Mouse (Mus musculus) CH12.LX (cell line): ENCODE results near the gene Tyms. TPM values are rescaled to one million over a fixed set of nuclear protein-coding genes. Genes with fewer than 3 reads are reported as not detected.

Experiments
- DNase-seq: peaks from one replicate; pipeline ENCODE4 v3.0.0-alpha.2; 2013; ENCODE audit errors: extremely low read depth
- H3K27ac ChIP-seq: 2 replicates; pipeline ENCODE4 v1.5.1; 2012; ENCODE audit warnings: low read depth, mild to moderate bottlenecking, control low read depth, moderate library complexity; ENCODE audit not compliant: insufficient read depth
- H3K27me3 ChIP-seq: replicated peaks from 2 replicates; pipeline ENCODE3; 2012; ENCODE audit warnings: inconsistent platforms
- H3K36me3 ChIP-seq, 2 experiments: replicated peaks in 1 of 2; 2 replicates each; pipeline versions ENCODE3 to v1.6.1; 2012; ENCODE audit warnings: inconsistent platforms in 1 of 2, low read length in 1 of 2, mild to moderate bottlenecking in 1 of 2, mixed read lengths in 1 of 2, moderate library complexity in 1 of 2; ENCODE audit not compliant: control insufficient read depth in 1 of 2, insufficient read depth in 1 of 2
- H3K4me1 ChIP-seq, 2 experiments: 2 replicates each; pipeline ENCODE4 v1.6.1; 2012; ENCODE audit warnings: inconsistent platforms in 1 of 2, moderate library complexity in 1 of 2; ENCODE audit not compliant: insufficient read depth in 2 of 2, control insufficient read depth in 1 of 2
- H3K4me2 ChIP-seq: 2 replicates; pipeline ENCODE4 v1.6.1; 2012; ENCODE audit warnings: low read depth, mild to moderate bottlenecking, control low read depth; ENCODE audit not compliant: poor library complexity, insufficient read depth, severe bottlenecking
- H3K4me3 ChIP-seq, 3 experiments: fragments of 150-350 bp in 1 of 3; sonication (generic) in 1 of 3; replicated peaks in 1 of 3; 2 replicates each; pipeline versions ENCODE3 to v1.5.1; 2011 to 2012; ENCODE audit warnings: low read depth in 2 of 3, low read length in 2 of 3, mild to moderate bottlenecking in 2 of 3, moderate library complexity in 2 of 3, control low read depth in 1 of 3, improper control_type of control experiment in 1 of 3, inconsistent platforms in 1 of 3, mixed read lengths in 1 of 3; ENCODE audit not compliant: poor library complexity in 1 of 3
- H3K79me2 ChIP-seq: replicated peaks from 2 replicates; pipeline ENCODE4 v1.6.1; 2012; ENCODE audit warnings: mild to moderate bottlenecking, moderate library complexity; ENCODE audit not compliant: control insufficient read depth, poor library complexity, insufficient read depth, severe bottlenecking; ENCODE audit errors: extremely low read depth
- H3K9ac ChIP-seq: 2 replicates; pipeline ENCODE4 v1.6.1; 2012; ENCODE audit warnings: low read depth, mild to moderate bottlenecking, control low read depth, moderate library complexity; ENCODE audit not compliant: insufficient read depth
- H3K9me3 ChIP-seq: replicated peaks from 2 replicates; pipeline ENCODE3; 2012; ENCODE audit warnings: low read length, inconsistent platforms, mixed read lengths
- BHLHE40 ChIP-seq: IDR thresholded peaks from 2 replicates; pipeline ENCODE4 v1.6.1; 2011; ENCODE audit warnings: mild to moderate bottlenecking, low read depth, low read length, improper control_type of control experiment
- CHD1 ChIP-seq: IDR thresholded peaks from 2 replicates; pipeline ENCODE4 v1.6.1; 2012; ENCODE audit warnings: low read depth, low read length, improper control_type of control experiment, inconsistent platforms
- CHD2 ChIP-seq: IDR thresholded peaks from 2 replicates; pipeline ENCODE4 v1.6.1; 2011; ENCODE audit warnings: low read length, improper control_type of control experiment
- CTCF ChIP-seq, 2 experiments: IDR thresholded peaks in 1 of 2; conservative IDR thresholded peaks in 1 of 2; 2 replicates each; pipeline ENCODE4 v1.5.1; 2011 to 2012; ENCODE audit warnings: low read depth in 2 of 2, low read length in 2 of 2, improper control_type of control experiment in 1 of 2, inconsistent platforms in 1 of 2, mild to moderate bottlenecking in 1 of 2, moderate library complexity in 1 of 2
- ETS1 ChIP-seq: conservative IDR thresholded peaks from 2 replicates; pipeline ENCODE4 v1.6.1; 2012; ENCODE audit warnings: low read depth, mild to moderate bottlenecking, inconsistent platforms, low read length, improper control_type of control experiment, moderate library complexity
- GABPA ChIP-seq: IDR thresholded peaks from 2 replicates; pipeline ENCODE4 v1.6.1; 2012; ENCODE audit warnings: low read depth, low read length, improper control_type of control experiment, inconsistent platforms; ENCODE audit not compliant: insufficient replicate concordance
- HCFC1 ChIP-seq: IDR thresholded peaks from 2 replicates; pipeline ENCODE4 v1.6.1; 2012; ENCODE audit warnings: low read depth, mild to moderate bottlenecking, inconsistent platforms, low read length, improper control_type of control experiment
- IRF4 ChIP-seq: IDR thresholded peaks from 2 replicates; pipeline ENCODE4 v1.6.1; 2014; ENCODE audit warnings: low read depth, mild to moderate bottlenecking, inconsistent platforms, low read length, improper control_type of control experiment
- JUN ChIP-seq: IDR thresholded peaks from 2 replicates; pipeline ENCODE4 v1.6.1; 2011; ENCODE audit warnings: low read depth, mild to moderate bottlenecking, low read length, improper control_type of control experiment, moderate library complexity; ENCODE audit not compliant: insufficient read depth
- MAFK ChIP-seq: IDR thresholded peaks from 2 replicates; pipeline ENCODE4 v1.6.1; 2011; ENCODE audit warnings: low read length, improper control_type of control experiment; ENCODE audit not compliant: insufficient replicate concordance
- MAX ChIP-seq: IDR thresholded peaks from 2 replicates; pipeline ENCODE4 v1.6.1; 2011; ENCODE audit warnings: low read length, improper control_type of control experiment
- MAZ ChIP-seq: IDR thresholded peaks from 2 replicates; pipeline ENCODE4 v1.6.1; 2012; ENCODE audit warnings: low read depth, mild to moderate bottlenecking, inconsistent platforms, low read length, improper control_type of control experiment, moderate library complexity
- MEF2A ChIP-seq: IDR thresholded peaks from 2 replicates; pipeline ENCODE4 v1.6.1; 2014; ENCODE audit warnings: low read depth, mild to moderate bottlenecking, inconsistent platforms, low read length, improper control_type of control experiment, borderline replicate concordance
- MXI1 ChIP-seq: IDR thresholded peaks from 2 replicates; pipeline ENCODE4 v1.6.1; 2011; ENCODE audit warnings: mild to moderate bottlenecking, low read depth, low read length, improper control_type of control experiment
- MYC ChIP-seq: IDR thresholded peaks from 2 replicates; pipeline ENCODE4 v1.6.1; 2011; ENCODE audit warnings: low read depth, mild to moderate bottlenecking, improper control_type of control experiment, low read length
- NRF1 ChIP-seq: IDR thresholded peaks from 2 replicates; pipeline ENCODE4 v1.6.1; 2014; ENCODE audit warnings: low read depth, mild to moderate bottlenecking, inconsistent platforms, low read length, improper control_type of control experiment, moderate library complexity
- PAX5 ChIP-seq: IDR thresholded peaks from 2 replicates; pipeline ENCODE4 v1.6.1; 2012; ENCODE audit warnings: low read length, inconsistent platforms, mixed read lengths
- POLR2A ChIP-seq: IDR thresholded peaks from 2 replicates; pipeline ENCODE4 v1.6.1; 2011; ENCODE audit warnings: low read depth, mild to moderate bottlenecking, improper control_type of control experiment, low read length
- RCOR1 ChIP-seq: conservative IDR thresholded peaks from 2 replicates; pipeline ENCODE4 v1.6.1; 2012; ENCODE audit warnings: low read depth, mild to moderate bottlenecking, inconsistent platforms, low read length, improper control_type of control experiment
- SIN3A ChIP-seq: IDR thresholded peaks from 2 replicates; pipeline ENCODE4 v1.6.1; 2012; ENCODE audit warnings: low read length, improper control_type of control experiment, inconsistent platforms
- SMC3 ChIP-seq: IDR thresholded peaks from 2 replicates; pipeline ENCODE4 v1.6.1; 2011; ENCODE audit warnings: low read depth, low read length, improper control_type of control experiment
- TBP ChIP-seq: conservative IDR thresholded peaks from 2 replicates; pipeline ENCODE4 v1.6.1; 2011; ENCODE audit warnings: low read depth, low read length, improper control_type of control experiment
- UBTF ChIP-seq: IDR thresholded peaks from 2 replicates; pipeline ENCODE4 v1.6.1; 2012; ENCODE audit warnings: low read depth, mild to moderate bottlenecking, inconsistent platforms, low read length, improper control_type of control experiment, moderate library complexity
- USF1 ChIP-seq: IDR thresholded peaks from 2 replicates; pipeline ENCODE4 v1.6.1; 2014; ENCODE audit warnings: low read depth, mild to moderate bottlenecking, inconsistent platforms, low read length, improper control_type of control experiment
- USF2 ChIP-seq: conservative IDR thresholded peaks from 2 replicates; pipeline ENCODE4 v1.6.1; 2011; ENCODE audit warnings: low read depth, low read length, improper control_type of control experiment
- ZC3H11A ChIP-seq: IDR thresholded peaks from 2 replicates; pipeline ENCODE4 v1.6.1; 2012; ENCODE audit warnings: low read depth, mild to moderate bottlenecking, inconsistent platforms, low read length, improper control_type of control experiment
- ZMIZ1 ChIP-seq: IDR thresholded peaks from 2 replicates; pipeline ENCODE4 v1.6.1; 2012; ENCODE audit warnings: low read depth, mild to moderate bottlenecking, inconsistent platforms, low read length, improper control_type of control experiment
- dilution Hi-C: fragments of 300-500 bp; cut with MboI; formaldehyde crosslinking; loops from 2 replicates; pipeline ENCODE4 v1.14.3; 2020; ENCODE audit warnings: low sequenced_read_pairs; ENCODE audit not compliant: extremely low pct_unique_long_range_greater_than_20kb, extremely low pct_ligation_motif_present
- in situ Hi-C: fragments of 300-500 bp; cut with MboI; formaldehyde crosslinking; loops from 3 replicates; pipeline ENCODE4 v1.14.3; 2019; ENCODE audit warnings: low sequenced_read_pairs, low pct_ligation_motif_present, low pct_unique_long_range_greater_than_20kb, mixed read lengths
- polyA plus RNA-seq: library from polyadenylated mRNA; unstranded; fragments of >175 nt; gene quantifications from 2 replicates; pipeline ENCODE4 v1.2.1, GENCODE M21; 2012; ENCODE audit warnings: low read depth; ENCODE audit not compliant: insufficient read length
- total RNA-seq, 2 experiments: library from RNA; depleted of rRNA; stranded (reverse); fragments of 300-350 nt in 1 of 2; fragments of >200 nt in 1 of 2; gene quantifications; 2 replicates each; pipeline ENCODE4 v1.2.3; 2012 to 2014

Gene Tyms
- total and polyA plus RNA-seq, 3 experiments: 153 to 260 (median 193) TPM

GRCm38 (mm10) chr5:30107186-30107585 lies 33.8 kb upstream of the Tyms start:
- no peak for DNase-seq

GRCm38 (mm10) chr5:30106756-30107155 lies 33.3 kb upstream of the Tyms start:
- dilution Hi-C loops (no loop called here), in situ Hi-C loops (no loop called here)
- H3K9me3 ChIP-seq: peaks cover 5% of the 10 kb centered on the region
- no peaks in the 10 kb centered on the region for H3K79me2 ChIP-seq
- DNase-seq: no peak
- no peak overlapping the region for H3K4me2 ChIP-seq
- H3K4me1 ChIP-seq: peaks cover 5 to 7% of the 10 kb centered on the region in 2 experiments; a peak in 2 of 4 replicates
- no peaks in the 10 kb centered on the region for H3K36me3 ChIP-seq
- TF ChIP-seq BHLHE40 (no peak), SIN3A (no peak), ZMIZ1 (no peak), MAFK (no peak), RCOR1 (no peak), JUN (no peak), MXI1 (no peak), POLR2A (no peak), IRF4 (no peak), MEF2A (no peak), NRF1 (no peak), CHD1 (no peak), MAX (no peak), HCFC1 (no peak), PAX5 (no peak), USF2 (no peak), UBTF (no peak), ETS1 (no peak), MYC (no peak), SMC3 (no peak)
- TF ChIP-seq, all 38 proteins: peak for 0
- no peak overlapping the region for H3K4me3 ChIP-seq
- no peak overlapping the region for H3K27ac ChIP-seq
- no peak overlapping the region for H3K9ac ChIP-seq
- peaks cover 4% of the 10 kb centered on the region for H3K27me3 ChIP-seq

More at GRCm38 (mm10) chr5:30107186-30107585, 33.8 kb upstream of the Tyms start:
- dilution Hi-C loops (no loop called here), in situ Hi-C loops (no loop called here)
- TF ChIP-seq MAZ (no peak), MYC (no peak), TBP (no peak), GABPA (no peak), CTCF (conservative IDR thresholded peaks at IDR 0.05 in 1 of 2, IDR thresholded peaks at IDR 0.05 in 1 of 2; ENCODE audit: low read depth in 2 of 2, low read length in 2 of 2) (no peak), USF1 (no peak), HCFC1 (no peak), CHD2 (no peak), ZC3H11A (no peak), SIN3A (no peak), POLR2A (no peak)
- no peak overlapping the region for H3K9ac ChIP-seq
- H3K36me3 ChIP-seq: no peaks in the 10 kb centered on the region
- H3K4me3 ChIP-seq: no peak overlapping the region
- peaks cover 4% of the 10 kb centered on the region for H3K9me3 ChIP-seq
- H3K79me2 ChIP-seq: no peaks in the 10 kb centered on the region
- peaks cover 2 to 7% of the 10 kb centered on the region in 2 experiments; a peak in 1 of 4 replicates for H3K4me1 ChIP-seq
- no peak overlapping the region for H3K4me2 ChIP-seq
- no peak overlapping the region for H3K27ac ChIP-seq
- H3K27me3 ChIP-seq: peaks cover 4% of the 10 kb centered on the region
